Mouse (Mus musculus) fat pad, adult 2 months (tissue): Measurements from ENCODE around the gene CN725425.

Source experiments
- DNase-seq: peaks from one replicate; pipeline ENCODE4 v3.0.0-alpha.2; 2011; ENCODE audit warnings: low read depth, low spot score; ENCODE audit errors: extremely low read depth

Gene CN725425

GRCm38 (mm10) chr15:91203521-91203920 lies 4.2 kb downstream of the CN725425 start:
- DNase-seq, result no peak

GRCm38 (mm10) chr15:91206518-91206917 lies 7.2 kb downstream of the CN725425 start:
- no peak for DNase-seq

GRCm38 (mm10) chr15:91237294-91237693 lies 38.0 kb downstream of the CN725425 start:
- DNase-seq, result no peak

GRCm38 (mm10) chr15:91240683-91241335 lies 41.5 kb downstream of the CN725425 start:
- no peak for DNase-seq

- no peak for DNase-seq
Observed at GRCm38 (mm10) chr15:91250815-91251214, 51.5 kb downstream of the CN725425 start.

GRCm38 (mm10) chr15:91251544-91252408 lies 52.5 kb downstream of the CN725425 start:
- no peak for DNase-seq

GRCm38 (mm10) chr15:91252956-91253355 lies 53.7 kb downstream of the CN725425 start:
- DNase-seq, result no peak

- peak; percentile 33 for DNase-seq
Observed at GRCm38 (mm10) chr15:91255308-91255707, 56.0 kb downstream of the CN725425 start.

- no peak for DNase-seq
Observed at GRCm38 (mm10) chr15:91257140-91257539, 57.8 kb downstream of the CN725425 start.

GRCm38 (mm10) chr15:91260578-91260977 lies 61.3 kb downstream of the CN725425 start:
- no peak for DNase-seq

GRCm38 (mm10) chr15:91263926-91264325 lies 64.6 kb downstream of the CN725425 start:
- DNase-seq, result no peak

GRCm38 (mm10) chr15:91268532-91268931 lies 69.2 kb downstream of the CN725425 start:
- DNase-seq, result no peak

GRCm38 (mm10) chr15:91275961-91276360 lies 76.7 kb downstream of the CN725425 start:
- no peak for DNase-seq

- DNase-seq, result no peak
Observed at GRCm38 (mm10) chr15:91279571-91279970, 80.3 kb downstream of the CN725425 start.

- no peak for DNase-seq
Observed at GRCm38 (mm10) chr15:91281521-91281920, 82.2 kb downstream of the CN725425 start.

GRCm38 (mm10) chr15:91282822-91283221 lies 83.5 kb downstream of the CN725425 start:
- DNase-seq, result peak; percentile 25

- DNase-seq, result no peak
Observed at GRCm38 (mm10) chr15:91283418-91283817, 84.1 kb downstream of the CN725425 start.

GRCm38 (mm10) chr15:91299319-91299835 lies 100.1 kb downstream of the CN725425 start:
- DNase-seq, result no peak

- peak; percentile 7 for DNase-seq
Observed at GRCm38 (mm10) chr15:91301366-91301765, 102.1 kb downstream of the CN725425 start.

GRCm38 (mm10) chr15:91304296-91304852 lies 105.1 kb downstream of the CN725425 start:
- no peak for DNase-seq
